Mouse (Mus musculus) left cerebral cortex, adult 8-10 months (tissue): Measurements from ENCODE around the gene Arnt. TPM values are rescaled to one million over a fixed set of nuclear protein-coding genes. Genes with fewer than 3 reads are reported as not detected.

Experiments used
- DNase-seq, 2 experiments: peaks; one replicate each; pipeline ENCODE4 v3.0.0; 2022; ENCODE audit warnings: low spot score in 2 of 2
- total RNA-seq, 4 experiments: library from RNA; stranded (reverse); gene quantifications; 2 replicates each; pipeline ENCODE4 v1.2.4; 2022

Gene Arnt
- total RNA-seq, 4 experiments from 2014 or later = 30.4 to 37.0 (median 34.0) TPM

DNA sequence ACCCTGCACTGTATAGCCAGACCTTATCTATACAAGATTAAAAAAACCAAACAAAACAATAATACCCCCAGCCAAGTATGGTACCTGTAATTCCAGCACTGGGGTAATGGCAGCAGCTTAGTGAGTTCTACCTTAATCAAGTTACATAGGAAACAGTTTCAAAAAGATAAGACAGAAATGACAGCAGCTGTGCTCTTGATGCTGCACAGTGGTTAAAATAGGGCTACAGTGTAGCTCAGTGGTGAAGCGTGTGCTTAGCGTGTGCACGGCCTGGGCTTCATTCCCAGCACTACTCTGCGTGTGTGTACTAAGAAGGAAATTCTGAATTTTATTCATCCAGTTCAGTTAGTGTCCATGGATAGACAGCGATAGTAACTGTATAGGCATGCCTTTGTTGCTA is 22.2 kb downstream of the Arnt start:
- DNase-seq = no peak

DNA sequence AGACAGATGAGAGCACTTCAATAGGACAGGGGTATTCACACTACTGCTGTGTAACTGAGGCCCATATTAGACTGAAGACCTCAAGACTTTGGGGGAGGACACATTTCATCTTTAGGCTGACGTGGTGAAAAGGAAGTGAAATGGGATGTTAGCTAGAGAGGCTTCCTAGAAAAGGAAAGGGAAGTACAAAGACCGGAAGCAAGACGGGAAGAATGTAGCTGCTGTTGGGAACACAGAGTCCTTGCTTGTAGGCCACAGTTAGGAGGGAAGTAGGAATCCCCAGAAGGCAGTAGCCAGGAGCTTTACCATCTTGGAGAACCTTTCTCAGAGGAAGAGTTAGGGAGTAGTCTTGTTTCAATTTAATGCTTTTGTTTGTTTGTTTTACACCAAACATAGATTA is 23.6 kb downstream of the Arnt start:
- no peak for DNase-seq

DNA sequence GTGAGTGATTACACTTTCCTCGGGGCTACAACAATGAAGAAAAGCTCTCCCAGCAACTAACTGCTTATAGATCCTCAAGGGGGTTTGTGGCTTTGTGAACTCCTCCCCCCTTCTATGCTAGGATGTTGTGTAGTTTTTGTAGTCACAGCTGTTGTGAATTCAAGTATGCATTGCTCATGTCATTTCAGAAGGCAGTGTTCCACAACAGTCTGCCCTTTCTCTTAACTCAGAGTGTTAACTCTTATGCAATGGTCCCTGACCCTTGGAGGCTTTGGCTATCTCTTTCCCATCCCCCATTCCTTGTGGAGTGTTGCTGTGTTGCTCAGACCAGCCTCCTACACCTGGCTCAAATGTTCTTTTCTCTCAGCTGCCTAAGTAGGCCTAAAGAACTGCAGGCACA is 25.2 kb downstream of the Arnt start:
- no peak for DNase-seq

DNA sequence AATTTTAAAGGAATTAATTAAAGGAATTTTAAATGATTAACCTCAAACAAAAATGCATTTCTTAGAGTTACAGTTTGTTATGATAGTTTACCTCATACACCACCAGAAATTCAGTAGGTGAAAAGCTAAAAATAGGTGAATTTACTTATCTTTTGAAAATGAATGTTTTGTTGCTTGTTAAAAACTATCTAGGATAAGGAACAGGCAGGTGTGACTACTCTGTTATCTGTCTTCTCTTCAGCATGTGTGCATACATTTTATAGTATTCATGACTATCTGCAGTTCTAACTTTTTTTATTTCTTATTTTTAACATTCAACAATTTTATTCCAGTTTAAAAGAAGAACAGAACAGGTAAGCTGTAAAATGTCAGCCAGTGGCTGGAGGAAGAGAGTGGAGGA is 29.7 kb downstream of the Arnt start:
- no peak for DNase-seq

DNA sequence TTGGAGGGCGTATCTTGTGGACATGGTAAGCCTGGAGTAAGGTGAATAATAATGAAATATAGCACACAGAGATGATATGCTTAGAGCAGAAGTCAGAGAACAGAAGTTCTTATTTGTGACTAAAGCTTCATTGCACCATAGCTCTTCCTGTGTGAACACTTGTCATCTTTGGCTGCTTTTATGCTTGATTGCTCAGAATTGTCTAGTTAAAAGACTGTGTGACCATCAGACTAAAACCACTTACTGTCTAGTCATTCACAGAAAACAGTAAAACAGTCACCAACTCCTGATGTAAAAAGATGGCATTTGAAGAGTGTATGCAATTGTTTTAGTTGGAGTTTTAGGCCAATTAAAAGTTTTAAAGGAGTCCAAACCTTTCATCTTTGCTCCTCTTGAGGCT is 44.8 kb downstream of the Arnt start:
- no peak for DNase-seq

DNA sequence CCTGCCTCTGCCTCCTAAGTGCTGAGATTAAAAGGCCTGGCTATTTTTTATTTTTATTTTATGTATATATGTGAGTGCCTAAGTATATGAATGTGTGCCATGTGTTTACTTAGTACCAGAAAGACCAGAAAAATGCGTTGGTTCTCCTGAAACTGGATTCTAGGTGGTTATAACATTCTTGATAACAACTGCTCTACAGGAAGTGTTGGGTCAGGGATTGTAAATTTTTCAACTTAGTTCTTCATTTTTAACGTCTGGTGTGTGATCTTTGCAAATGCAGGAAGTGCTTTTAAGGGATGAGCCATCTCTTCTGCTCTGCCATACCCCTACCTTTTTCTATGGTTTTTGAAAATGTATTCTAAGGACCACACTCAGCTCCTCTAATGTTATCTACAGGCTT is 52.2 kb downstream of the Arnt start:
- DNase-seq = no peak

DNA sequence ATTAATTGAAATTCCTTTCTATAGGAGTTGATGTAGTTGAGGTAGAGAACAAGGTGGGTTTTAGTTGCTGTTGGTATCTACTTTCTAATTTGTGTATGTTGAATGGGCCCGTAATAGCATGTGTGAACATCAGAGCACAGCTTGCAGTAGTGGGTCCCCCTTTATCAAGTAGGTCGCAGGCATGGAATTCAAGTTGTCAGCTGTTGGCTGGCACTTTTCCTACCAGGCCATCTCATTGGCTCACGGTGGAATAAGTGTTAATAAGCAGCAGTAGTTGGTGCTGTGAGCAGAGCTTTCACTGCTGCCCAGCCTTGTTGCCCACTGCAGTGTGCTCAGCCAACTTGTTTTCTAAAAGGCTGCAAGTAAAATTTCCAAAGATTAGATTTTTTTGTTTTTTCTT is 54.5 kb downstream of the Arnt start:
- no peak for DNase-seq

DNA sequence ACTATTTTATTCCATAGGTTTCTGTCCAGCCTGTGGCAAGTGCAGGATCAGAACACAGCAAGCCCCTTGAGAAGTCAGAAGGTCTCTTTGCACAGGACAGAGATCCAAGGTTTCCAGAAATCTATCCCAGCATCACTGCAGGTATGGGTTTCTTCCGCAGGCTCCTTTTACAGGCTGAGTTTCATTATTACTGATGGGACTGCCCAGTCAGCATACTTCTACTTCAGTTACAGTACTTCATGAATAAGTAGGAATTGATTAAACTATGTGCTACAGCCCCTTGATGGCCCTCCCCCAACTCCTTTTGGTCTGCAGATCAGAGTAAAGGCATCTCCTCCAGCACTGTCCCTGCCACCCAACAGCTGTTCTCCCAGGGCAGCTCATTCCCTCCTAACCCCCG is 56.0 kb downstream of the Arnt start:
- DNase-seq = no peak

DNA sequence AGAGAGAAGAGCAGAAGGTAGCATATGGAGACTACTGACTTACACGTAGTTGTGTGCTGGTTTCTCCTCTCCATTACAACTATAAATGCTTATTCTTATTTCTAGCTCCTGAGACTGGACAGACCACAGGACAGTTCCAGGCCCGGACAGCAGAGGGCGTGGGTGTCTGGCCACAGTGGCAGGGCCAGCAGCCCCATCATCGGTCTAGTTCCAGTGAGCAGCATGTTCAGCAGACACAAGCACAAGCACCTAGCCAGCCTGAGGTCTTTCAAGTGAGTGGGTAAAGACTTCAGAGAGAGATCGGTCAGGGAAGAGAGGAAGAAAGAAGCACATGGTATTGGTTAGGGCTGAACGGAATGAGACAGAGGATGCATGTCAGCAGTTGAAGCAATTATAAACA is 60.2 kb downstream of the Arnt start:
- peak in 1 of 2 experiments; percentile 36 for DNase-seq

DNA sequence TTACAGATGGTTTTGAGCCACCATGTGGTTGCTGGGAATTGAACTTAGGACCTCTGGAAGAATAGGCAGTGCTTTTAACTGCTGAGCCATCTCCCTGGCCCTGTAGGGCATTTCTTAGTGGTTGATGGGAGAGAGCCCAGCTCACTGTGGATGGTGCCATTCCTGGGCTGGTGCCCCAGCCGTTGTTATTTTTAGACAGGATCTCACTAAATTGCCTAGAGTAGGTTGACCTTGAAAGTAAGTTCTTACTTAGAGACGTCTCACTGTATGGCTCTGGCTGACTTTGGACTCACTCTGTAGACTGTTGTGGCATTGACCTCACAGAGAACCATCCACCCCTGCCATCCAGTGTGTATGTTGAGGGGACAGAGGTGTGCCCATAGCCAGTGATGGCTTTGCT is 64.0 kb downstream of the Arnt start:
- DNase-seq = no peak

DNA sequence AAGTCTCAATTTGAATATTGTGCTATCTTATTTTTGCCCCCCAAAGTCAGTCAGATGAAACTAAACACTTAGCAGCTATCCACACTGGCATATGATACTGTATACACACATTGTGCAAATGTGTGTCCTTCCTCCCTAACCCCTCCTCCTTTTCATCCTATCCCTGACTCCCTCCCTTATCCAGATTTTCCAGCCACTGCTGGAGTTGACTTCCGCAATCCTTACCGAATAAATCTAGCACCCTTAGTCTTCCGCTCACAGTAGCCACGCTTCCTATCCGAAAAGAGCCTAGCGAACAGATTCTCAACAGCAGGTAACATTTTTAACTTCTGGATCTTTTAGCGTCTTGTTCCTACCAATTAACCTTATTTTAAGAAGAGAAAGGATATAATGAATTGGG is 64.8 kb downstream of the Arnt start, which contains the start of gene Ctsk:
Ctsk (plus strand) TSS at position 233 of the 400 bp plus-strand sequence.
- no peak for DNase-seq

DNA sequence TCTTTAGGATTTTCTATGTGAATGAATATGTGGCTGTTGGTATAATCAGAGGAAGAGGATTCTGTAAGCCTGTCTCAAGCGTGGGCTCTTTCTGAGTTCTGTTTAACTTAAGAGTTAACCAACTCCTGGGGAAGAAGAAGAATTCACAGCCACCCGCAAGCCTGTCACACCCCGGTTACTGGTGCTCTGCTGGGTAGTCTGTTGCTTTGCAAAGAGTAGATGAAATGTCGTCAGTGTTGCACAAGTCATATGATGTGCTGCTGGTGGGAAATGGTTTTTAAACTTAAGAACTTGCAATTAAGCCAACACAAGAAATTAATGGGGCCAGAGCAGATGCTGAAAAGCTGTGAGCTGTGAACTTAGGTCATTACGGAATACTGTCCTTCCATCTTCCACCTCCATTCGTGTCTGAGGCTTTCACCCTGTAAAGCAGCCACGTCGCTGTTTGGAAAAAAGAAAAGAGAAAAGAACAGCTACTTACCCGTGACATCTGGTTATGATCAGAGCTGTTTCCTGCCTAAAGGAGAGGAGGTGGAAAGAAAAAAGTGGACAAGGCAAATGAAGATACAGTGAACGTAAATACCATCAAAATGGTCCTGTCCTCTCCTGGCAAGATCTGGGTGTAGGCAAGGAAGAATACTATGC is 65.4 kb downstream of the Arnt start:
- DNase-seq = no peak

DNA sequence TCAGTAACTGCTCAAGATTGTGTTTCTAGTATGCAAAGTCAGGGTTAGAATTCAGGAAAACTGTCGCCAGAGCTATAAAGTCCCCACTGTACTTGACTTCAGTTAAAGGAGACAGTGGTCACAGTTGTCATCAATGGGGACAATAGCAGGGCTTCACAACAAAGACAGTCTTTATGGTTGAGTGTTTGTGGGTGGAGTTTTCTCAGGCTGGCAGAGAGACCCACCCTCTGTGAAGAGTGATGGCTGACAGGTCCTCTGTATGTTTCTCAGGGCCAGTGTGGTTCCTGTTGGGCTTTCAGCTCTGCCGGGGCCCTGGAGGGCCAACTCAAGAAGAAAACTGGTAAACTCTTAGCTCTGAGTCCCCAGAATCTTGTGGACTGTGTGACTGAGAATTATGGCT is 68.1 kb downstream of the Arnt start:
- DNase-seq = no peak

DNA sequence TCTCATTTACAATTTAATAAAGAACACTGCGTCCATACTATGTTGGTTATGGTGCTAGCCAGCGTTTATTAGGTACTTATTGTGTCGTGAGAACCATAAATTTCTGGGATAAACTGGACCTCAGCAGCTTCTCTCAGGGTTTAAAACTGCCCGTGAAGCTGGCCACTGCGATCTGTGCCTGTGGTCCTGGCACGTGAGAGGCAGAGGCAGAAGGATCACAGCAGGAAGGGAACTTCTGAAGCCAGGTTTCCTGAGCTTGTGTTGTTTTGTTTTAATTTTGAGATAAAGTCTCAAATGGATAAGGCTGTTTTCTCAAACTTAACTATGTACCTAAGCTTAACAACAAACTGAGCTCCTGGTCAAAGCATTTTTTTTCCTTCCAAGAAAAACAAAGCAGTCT is 75.2 kb downstream of the Arnt start:
- no peak for DNase-seq

DNA sequence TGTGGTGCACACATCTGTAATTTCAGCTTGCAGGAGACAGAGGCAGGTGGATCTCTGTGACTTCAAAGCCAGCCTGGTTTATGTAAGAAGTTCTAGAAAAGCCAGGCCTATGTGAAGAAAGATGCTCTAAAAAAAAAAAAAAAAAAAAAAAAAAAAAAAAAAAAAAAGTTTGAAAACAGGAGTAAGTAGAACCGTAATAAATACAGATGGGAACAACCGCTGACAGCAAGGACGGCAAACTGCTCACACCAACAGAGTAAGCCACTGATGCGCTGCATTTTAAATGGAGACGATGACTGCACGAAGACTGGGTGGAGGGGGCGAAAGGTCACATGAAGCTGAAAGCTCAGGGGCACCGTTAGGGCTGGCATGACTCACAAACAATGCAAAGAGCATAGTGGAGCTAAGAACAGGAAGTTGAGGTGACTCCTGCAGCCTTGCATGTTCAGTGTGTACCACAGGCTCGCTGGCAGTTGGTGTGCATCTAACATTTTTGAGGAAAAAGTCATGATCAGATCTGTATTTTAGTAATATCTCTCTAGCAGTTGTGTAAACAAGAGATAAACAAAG is 77.5 kb downstream of the Arnt start:
- no peak for DNase-seq

DNA sequence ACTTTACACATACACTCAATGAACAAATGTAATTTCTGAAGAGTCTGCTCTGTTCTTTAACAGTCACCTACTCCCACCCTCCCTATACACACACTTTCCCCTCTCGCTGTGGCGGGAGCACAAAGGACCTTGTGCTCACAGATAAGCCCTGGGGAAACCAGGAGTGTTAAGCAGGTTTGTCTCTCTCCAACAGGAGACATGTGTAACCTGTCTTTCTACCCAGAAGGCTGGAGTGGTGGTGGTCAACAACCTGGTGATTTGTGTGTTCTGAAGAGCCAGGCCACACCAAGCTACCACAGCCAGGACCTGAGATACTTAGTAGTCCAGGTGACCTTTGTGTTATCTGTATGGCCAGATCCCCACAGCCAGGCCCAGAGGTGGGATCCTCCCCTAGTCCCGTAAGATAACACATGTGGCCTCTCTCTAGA is 82.4 kb downstream of the Arnt start:
- DNase-seq = no peak

DNA sequence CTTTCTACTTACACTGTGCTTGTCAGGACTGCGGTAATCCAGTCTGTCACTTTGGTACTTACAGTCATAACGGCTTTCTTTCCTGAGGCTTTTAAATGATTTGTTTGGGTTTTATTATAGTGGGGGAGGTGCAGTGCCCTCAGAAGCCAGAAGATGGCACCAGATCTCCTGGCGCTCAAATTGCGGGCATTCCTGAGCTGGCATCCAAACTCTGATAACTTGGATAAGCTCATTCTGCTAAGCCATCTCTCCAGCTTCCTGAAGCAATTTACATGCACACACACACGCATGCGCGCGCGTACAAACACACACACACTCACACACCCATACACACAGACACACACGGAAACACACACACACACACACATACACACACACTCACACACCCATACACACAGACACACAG is 83.3 kb downstream of the Arnt start:
- peak; percentile 33 to 62 for DNase-seq

DNA sequence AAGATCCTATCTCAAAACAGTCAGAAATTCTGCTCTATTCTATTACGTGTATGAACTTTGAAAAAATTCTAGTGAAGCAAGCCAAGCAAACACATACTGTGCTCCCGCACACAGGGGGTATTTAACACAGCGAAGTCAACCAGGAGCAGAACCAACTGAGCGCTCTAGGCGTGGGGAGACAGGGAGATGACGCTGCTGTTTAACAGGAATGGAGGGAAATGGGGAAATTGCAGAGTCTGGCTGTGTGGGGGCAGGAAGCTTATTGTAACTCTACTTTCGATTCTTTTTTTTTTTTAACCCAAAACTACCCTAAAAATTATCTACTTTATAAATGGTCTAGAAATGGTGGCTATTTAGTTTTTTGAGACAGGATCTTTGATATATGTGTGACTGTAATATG is 84.7 kb downstream of the Arnt start:
- DNase-seq = no peak

DNA sequence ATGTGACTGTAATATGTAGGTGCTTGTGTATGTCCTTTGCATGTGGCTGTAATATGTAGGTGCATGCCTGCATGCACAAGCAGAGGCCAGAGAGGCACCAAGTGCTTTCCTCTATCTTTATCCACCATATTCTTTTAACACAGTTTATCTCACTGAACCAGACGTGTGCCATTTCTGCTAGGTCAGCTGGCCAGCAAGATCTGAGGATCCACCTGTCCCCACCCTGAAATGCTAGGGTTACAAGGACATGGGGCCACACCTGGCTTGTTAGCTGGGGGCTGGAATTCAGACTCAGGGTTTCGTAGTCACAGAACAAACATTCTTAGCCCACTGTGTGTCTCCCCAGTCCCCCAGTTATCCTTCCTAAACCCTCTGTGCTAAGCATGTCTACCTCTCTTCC is 85.1 kb downstream of the Arnt start:
- DNase-seq = no peak

DNA sequence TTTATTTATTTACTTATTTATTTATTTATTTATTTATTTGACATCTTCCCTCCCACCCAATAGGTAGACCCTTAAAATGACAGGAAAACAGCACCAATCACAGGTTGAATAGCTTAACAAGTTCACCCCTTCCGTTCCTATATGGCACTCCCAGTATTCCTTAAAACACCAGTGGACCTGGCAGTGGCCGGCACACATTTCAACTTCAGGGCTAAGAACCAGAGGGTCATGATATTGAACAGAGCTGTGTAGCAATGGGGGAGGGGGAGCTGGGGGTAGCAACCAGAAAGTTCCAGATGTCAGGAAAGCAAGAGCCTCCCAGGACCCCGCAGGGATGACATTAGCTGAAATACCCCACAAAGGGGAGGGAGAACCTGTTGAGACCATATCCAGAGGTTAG is 85.9 kb downstream of the Arnt start:
- no peak for DNase-seq

DNA sequence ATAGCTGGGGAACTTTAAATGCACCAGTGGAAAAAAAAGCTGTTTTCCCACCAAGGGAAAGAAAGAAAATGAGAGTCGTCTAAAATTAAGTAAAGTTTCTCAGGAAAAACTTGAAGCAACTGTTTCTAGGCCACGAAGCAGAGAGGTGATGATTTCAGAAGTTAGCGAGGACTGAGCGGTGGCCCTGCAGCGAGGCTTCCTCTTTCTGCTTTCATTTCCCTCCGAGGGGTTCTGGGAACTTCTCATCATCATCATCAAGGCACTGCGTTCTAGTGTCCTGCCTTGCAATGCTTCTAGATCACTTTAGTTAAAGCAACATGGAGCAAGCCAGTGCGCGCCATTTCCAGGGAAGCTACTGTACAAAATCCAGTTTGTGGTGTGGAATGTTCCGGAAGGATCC is 87.0 kb downstream of the Arnt start:
- DNase-seq = no peak

DNA sequence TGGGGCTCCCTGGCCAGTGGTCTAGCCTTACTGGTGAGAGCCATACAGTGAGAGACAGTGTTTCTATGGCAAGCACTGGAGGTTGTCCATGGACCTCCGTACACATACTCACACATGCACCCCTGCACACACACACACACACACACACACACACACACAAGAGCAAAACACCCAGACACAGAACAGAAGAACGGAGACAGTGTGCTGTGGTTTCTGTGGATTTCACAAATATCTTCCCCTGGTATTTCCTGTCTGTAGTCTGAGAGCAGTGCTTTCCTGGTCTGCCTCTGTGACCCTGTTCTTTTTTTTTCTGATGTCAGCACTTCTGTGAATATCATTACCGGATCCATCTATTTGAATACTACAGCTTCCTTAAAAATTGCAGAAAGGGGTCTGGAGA is 89.5 kb downstream of the Arnt start:
- DNase-seq = no peak

DNA sequence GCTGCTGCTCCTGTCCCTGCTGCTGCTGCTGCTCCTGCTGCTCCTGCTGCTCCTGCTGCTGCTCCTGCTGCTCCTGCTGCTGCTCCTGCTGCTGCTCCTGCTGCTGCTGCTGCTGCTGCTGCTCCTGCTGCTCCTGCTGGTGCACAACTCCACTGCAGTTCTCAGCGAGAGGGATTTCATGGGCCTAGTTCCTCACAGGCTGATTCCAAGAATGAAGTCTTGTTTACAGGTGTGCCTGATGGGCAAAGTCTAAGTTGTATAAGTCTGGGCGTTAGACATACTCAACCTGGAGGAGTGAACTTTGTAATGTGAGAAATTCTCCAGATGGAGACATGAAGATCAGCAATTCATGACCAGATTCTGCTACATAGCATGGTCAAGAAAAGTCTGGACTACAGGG is 90.5 kb downstream of the Arnt start:
- DNase-seq = no peak

DNA sequence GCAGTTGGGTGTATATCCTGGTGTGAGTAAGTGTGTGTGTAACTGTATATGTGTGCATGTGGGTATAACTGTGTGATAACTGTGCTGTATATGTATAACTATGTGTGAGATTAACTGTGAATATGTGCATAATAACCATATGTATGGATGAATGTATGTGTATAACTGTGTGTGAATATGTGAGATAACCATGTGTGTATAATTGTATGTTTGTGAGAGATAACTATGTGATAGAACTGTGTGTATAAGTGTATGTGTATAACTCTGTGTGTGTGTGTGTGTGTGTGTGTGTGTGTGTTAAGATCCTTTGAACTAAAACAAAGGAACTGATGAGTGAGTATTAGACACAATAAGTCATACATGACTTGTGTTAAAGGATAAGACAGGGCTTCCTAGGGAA is 91.9 kb downstream of the Arnt start:
- DNase-seq = no peak
